ENCODE assay signal across 8 mouse cellular contexts in the genomic region with DNA sequence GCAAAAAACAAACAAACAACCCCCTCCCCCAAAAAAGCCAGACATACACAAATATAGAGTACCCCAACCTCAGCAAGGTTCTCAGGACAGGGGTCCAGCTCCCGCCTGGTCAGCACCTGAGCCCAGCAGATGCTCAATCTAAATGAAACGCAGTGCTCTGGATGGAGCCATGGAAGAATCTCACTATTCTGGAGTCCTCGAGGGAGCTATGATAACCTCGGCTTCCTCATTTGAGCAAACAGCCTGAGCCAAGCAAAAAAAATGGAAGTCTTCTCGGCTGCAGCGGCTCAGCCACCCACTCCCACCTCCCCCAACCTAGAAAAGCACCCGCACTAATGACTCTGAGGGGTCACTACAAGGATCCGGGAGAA. TPM values are rescaled to one million over a fixed set of nuclear protein-coding genes. Genes with fewer than 3 reads are reported as not detected.
DNase-seq lines count a peak whose midpoint lies in the region; ATAC-seq and TF ChIP-seq lines count a peak whose summit lies in the region.

No protein-coding gene starts in this region.

- H3K27ac ChIP-seq in kidney, postnatal 0 days: peak overlapping the region; percentile 52
- H3K27ac ChIP-seq in hindbrain, embryonic 13.5 days: peak overlapping the region; percentile 86
- no peak overlapping the region for H3K27ac ChIP-seq in midbrain, embryonic 12.5 days (replicated peaks)

- no peaks in the 10 kb centered on the region for H3K9me3 ChIP-seq in kidney, postnatal 0 days (replicated peaks; ENCODE audit: low read length)
- H3K9me3 ChIP-seq in hindbrain, embryonic 13.5 days: no peaks in the 10 kb centered on the region
- H3K9me3 ChIP-seq in midbrain, embryonic 12.5 days: no peaks in the 10 kb centered on the region

- peak overlapping the region; percentile 84 for H3K9ac ChIP-seq in kidney, postnatal 0 days (ENCODE audit: low read depth, low read length)
- H3K9ac ChIP-seq in hindbrain, embryonic 13.5 days: peak overlapping the region; percentile 91
- peak overlapping the region; percentile 88 for H3K9ac ChIP-seq in midbrain, embryonic 12.5 days (replicated peaks)

- H3K4me2 ChIP-seq in kidney, postnatal 0 days (ENCODE audit: low read length): peak overlapping the region; percentile 84
- peak overlapping the region; percentile 91 for H3K4me2 ChIP-seq in hindbrain, embryonic 13.5 days
- peak overlapping the region; percentile 90 for H3K4me2 ChIP-seq in midbrain, embryonic 12.5 days (replicated peaks)

- no peak for DNase-seq in kidney, postnatal 0 days (ENCODE audit: low spot score)
- no peak for DNase-seq in kidney, postnatal 36 days
- peak; percentile 16 for DNase-seq in brain, adult 2 months (ENCODE audit: low read depth, low spot score)
- no peak for DNase-seq in thymus, postnatal 36 days
- no peak for DNase-seq in Muller cell, postnatal 12 days (ENCODE audit: inconsistent ontology term)
- DNase-seq in testis, postnatal 10 days (ENCODE audit: low spot score): no peak

- TF ChIP-seq CTCF in kidney, postnatal 0 days (IDR thresholded peaks at IDR 0.05; ENCODE audit: low read depth): no peak

- H3K27me3 ChIP-seq in kidney, postnatal 0 days (ENCODE audit: insufficient read depth, low read length): no peaks in the 10 kb centered on the region
- peaks cover 15% of the 10 kb centered on the region for H3K27me3 ChIP-seq in hindbrain, embryonic 13.5 days
- peaks cover 16% of the 10 kb centered on the region for H3K27me3 ChIP-seq in midbrain, embryonic 12.5 days

- 4% methylated on average over 8 of the region's 8 CpGs for WGBS in kidney, postnatal 0 days
- WGBS in hindbrain, embryonic 13.5 days: 7% methylated on average over 8 of the region's 8 CpGs
- WGBS in midbrain, embryonic 12.5 days: 7% methylated on average over 7 of the region's 8 CpGs

- no peaks in the 10 kb centered on the region; the same call in 1 of the 2 replicates for H3K4me1 ChIP-seq in kidney, postnatal 0 days (replicated peaks; ENCODE audit: insufficient read depth, low read length)
- H3K4me1 ChIP-seq in hindbrain, embryonic 13.5 days (replicated peaks): peaks cover 39% of the 10 kb centered on the region
- peaks cover 10% of the 10 kb centered on the region for H3K4me1 ChIP-seq in midbrain, embryonic 12.5 days

- peak overlapping the region; percentile 71 for H3K4me3 ChIP-seq in kidney, postnatal 0 days (replicated peaks; ENCODE audit: low read depth, low read length)
- peak overlapping the region; percentile 84 for H3K4me3 ChIP-seq in hindbrain, embryonic 13.5 days
- peak overlapping the region; percentile 91 for H3K4me3 ChIP-seq in midbrain, embryonic 12.5 days

- ATAC-seq in kidney, postnatal 0 days (replicated peaks; ENCODE audit: low FRiP score, low read depth): no peak
- no peak for ATAC-seq in hindbrain, embryonic 13.5 days (ENCODE audit: low FRiP score)
- ATAC-seq in midbrain, embryonic 12.5 days (ENCODE audit: low FRiP score, low read depth): 0 out of 2 replicates have a peak, but pooled peaks have one; percentile 12

- peaks cover 28% of the 10 kb centered on the region for H3K36me3 ChIP-seq in kidney, postnatal 0 days (ENCODE audit: insufficient read depth, low read length)
- peaks cover 41% of the 10 kb centered on the region for H3K36me3 ChIP-seq in hindbrain, embryonic 13.5 days
- H3K36me3 ChIP-seq in midbrain, embryonic 12.5 days: peaks cover 39% of the 10 kb centered on the region

RNA-seq across cellular contexts. Expression of gene Ndufb8, which starts 0.8 kb away (rescaled TPM):
- 963 and 1,015 TPM in 2 replicates for polyA plus RNA-seq in kidney, postnatal 0 days (2015; fragmentation: Nextera tagmentation; extraction: Ambion mirVana)
- 592 and 624 TPM in 2 replicates for polyA plus RNA-seq in hindbrain, embryonic 13.5 days (2015; fragmentation: Nextera tagmentation; extraction: Ambion mirVana)
- polyA plus RNA-seq in midbrain, embryonic 12.5 days (2016; fragmentation: Nextera tagmentation; extraction: Ambion mirVana): 436 and 439 TPM in 2 replicates

RNA-seq across cellular contexts. Expression of gene Gm20538, which starts 1.8 kb away (rescaled TPM):
- polyA plus RNA-seq in kidney, postnatal 0 days (2015; fragmentation: Nextera tagmentation; extraction: Ambion mirVana): 1.2 TPM in 1 of 2 replicates, not detected in the other
- not detected in 2 replicates for polyA plus RNA-seq in hindbrain, embryonic 13.5 days (2015; fragmentation: Nextera tagmentation; extraction: Ambion mirVana)
- not detected in 2 replicates for polyA plus RNA-seq in midbrain, embryonic 12.5 days (2016; fragmentation: Nextera tagmentation; extraction: Ambion mirVana)

RNA-seq across cellular contexts. Expression of gene Hif1an, which starts 8.2 kb away (rescaled TPM):
- 16.4 and 18.0 TPM in 2 replicates for polyA plus RNA-seq in kidney, postnatal 0 days (2015; fragmentation: Nextera tagmentation; extraction: Ambion mirVana)
- 29.4 and 31.0 TPM in 2 replicates for polyA plus RNA-seq in hindbrain, embryonic 13.5 days (2015; fragmentation: Nextera tagmentation; extraction: Ambion mirVana)
- 43.5 and 45.6 TPM in 2 replicates for polyA plus RNA-seq in midbrain, embryonic 12.5 days (2016; fragmentation: Nextera tagmentation; extraction: Ambion mirVana)

RNA-seq across cellular contexts. Expression of gene Sec31b, which starts 8.8 kb away (rescaled TPM):
- polyA plus RNA-seq in kidney, postnatal 0 days (2015; fragmentation: Nextera tagmentation; extraction: Ambion mirVana): 1.0 and 1.2 TPM in 2 replicates
- polyA plus RNA-seq in hindbrain, embryonic 13.5 days (2015; fragmentation: Nextera tagmentation; extraction: Ambion mirVana): 0.26 and 0.51 TPM in 2 replicates
- polyA plus RNA-seq in midbrain, embryonic 12.5 days (2016; fragmentation: Nextera tagmentation; extraction: Ambion mirVana): 0.47 and 0.54 TPM in 2 replicates
